Mouse (Mus musculus): ENCODE data around the gene Lig1. TPM values are rescaled to one million over a fixed set of nuclear protein-coding genes. Genes with fewer than 3 reads are reported as not detected.
A peak's percentile ranks its signal among the peaks of the same experiment; 100 is the strongest.
"Not testable (repeated sequence)": the region's sequence is repeated elsewhere in the genome, so short reads cannot be mapped to it uniquely, and the experiment has no call there.

The Lig1 gene
- polyA plus RNA-seq (2012; rRNA removed): 9.3 and 9.4 TPM in 2 replicates

DNA sequence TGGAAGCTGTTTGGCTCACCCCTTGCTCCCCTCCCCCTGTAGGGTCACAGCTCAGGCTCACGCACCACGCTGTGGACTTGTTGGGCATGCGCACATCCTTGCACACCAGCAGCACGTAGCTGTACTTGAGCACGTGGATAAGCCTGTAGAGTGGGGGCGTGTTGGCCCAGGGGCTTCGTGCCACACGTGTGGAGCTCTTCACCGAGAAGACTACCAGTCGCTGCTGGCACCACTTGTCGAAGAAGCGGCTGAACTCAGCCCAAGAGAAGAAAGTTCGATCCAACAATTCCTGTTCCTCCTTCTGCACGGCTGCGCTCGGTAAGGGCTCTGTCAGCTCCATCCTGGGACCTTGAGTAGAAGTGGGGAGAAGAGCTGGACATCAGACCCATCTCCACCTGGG is at the start of gene Lig1:
Gene Lig1 (plus strand): TSS at position 203 of the 400 bp plus-strand sequence.
- Histone ChIP-seq H3K27ac (ENCODE audit: insufficient read depth, low read length) (peak within 1 kb of the TSS; percentile 95; the same call in 1 of the 2 replicates), H3K4me1 (ENCODE audit: control insufficient read depth, insufficient read depth, low read length) (peaks cover 2% of the 10 kb centered on the region), H3K4me3 (ENCODE audit: insufficient read depth, low read length) (peak within 1 kb of the TSS; percentile 98)
- TF ChIP-seq CTCF (IDR thresholded peaks at IDR 0.05; ENCODE audit: extremely low read depth, insufficient read depth, low read length) (no peak), POLR2A (IDR thresholded peaks at IDR 0.05; ENCODE audit: extremely low read depth, insufficient read depth, low read length) (no peak)

DNA sequence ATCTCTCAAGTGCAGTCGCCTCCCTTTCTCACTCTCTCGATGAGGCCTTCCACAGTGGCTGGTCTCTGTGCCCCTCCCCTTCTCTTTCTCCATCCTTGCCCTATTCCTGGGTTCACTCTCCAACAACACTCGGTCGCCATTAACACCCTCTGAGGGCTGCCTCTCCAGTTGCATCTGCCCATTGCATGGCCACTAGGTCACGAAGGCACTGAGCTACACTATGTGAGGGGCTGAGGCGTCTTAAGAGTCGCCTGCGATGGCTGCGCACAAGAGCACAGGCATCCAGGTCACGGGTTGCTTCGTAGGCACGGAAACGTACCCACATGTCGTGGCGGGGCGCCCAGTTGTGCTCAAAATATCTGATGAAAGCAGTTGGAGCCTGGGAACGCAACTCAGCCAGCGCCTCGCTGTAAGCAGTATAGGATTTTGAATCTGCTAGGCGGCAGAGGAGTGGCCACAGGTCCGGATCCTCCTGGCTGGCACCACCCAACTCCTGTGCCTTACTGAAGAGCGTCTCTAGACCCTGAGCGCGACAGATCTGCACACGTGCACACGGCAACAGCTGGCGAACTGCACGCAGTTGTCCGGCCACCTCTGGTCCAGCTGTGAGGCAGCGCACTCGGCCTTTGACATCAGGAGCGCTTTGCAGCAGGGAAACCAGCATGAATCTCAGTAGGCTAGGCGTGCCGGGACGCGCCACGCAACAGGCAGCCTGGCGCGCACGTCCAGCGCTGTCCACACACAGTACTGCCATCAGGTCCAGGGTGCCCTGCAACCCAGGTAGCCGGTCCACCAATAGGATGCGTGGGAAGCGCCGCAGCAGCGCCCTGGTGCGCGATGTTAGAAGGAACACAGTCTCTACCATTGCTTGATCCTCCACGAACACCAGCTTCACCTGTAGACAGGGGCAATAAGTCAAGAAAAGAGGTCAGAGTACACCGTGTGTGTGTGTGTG is 16.1 kb upstream of the Lig1 start:
- H3K4me3 ChIP-seq (ENCODE audit: insufficient read depth, low read length): no peak overlapping the region

DNA sequence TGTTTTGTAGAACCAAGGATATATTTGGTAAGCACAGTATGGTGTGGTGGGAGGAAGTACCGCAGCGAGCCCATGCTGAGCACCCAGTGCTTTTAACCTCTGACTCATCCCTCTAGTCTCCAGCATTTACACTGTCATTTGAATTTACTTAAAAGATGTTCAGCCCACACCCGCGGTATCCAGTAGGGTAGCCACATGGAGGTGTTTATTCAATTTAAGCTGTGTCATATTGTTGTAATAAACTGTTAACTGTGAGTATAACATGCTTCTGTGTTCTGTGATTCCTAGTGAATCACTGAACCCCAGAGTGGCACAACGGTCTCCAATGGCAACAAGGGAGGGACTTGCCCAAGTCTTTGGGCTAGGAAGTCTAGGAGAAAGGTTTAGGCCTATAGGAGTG is 13.2 kb upstream of the Lig1 start:
- Histone ChIP-seq H3K27ac (ENCODE audit: insufficient read depth, low read length) (no peak overlapping the region), H3K4me1 (ENCODE audit: control insufficient read depth, insufficient read depth, low read length) (no peaks in the 10 kb centered on the region), H3K4me3 (ENCODE audit: insufficient read depth, low read length) (no peak overlapping the region)
- TF ChIP-seq POLR2A (IDR thresholded peaks at IDR 0.05; ENCODE audit: extremely low read depth, insufficient read depth, low read length): no peak

More for the DNA sequence above, 16.1 kb upstream of the Lig1 start:
- no peak overlapping the region for H3K27ac ChIP-seq (ENCODE audit: insufficient read depth, low read length)
- TF ChIP-seq CTCF (IDR thresholded peaks at IDR 0.05; ENCODE audit: extremely low read depth, insufficient read depth, low read length) (no peak), POLR2A (IDR thresholded peaks at IDR 0.05; ENCODE audit: extremely low read depth, insufficient read depth, low read length) (no peak)
- no peaks in the 10 kb centered on the region for H3K4me1 ChIP-seq (ENCODE audit: control insufficient read depth, insufficient read depth, low read length)

DNA sequence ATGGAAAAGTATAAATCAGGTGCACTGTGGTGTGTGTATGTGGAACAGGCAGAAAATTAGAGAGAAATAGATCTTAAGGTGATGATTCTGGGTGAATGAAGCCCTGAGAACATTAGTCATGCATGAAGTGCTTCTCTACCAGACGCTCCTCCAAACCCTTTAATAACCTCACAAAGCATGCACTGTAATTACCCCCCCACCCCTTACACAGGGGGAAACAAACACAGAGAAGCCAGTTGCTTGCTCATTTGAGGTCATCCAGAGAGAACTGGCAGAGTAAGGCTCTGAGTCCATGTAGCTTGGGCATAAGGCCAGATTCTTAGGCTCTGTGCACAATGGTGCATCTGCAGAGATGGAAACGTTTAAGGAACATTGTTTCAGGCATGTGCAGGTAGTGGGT is 12.7 kb upstream of the Lig1 start:
- H3K27ac ChIP-seq (ENCODE audit: insufficient read depth, low read length): no peak overlapping the region
- H3K4me1 ChIP-seq (ENCODE audit: control insufficient read depth, insufficient read depth, low read length): no peaks in the 10 kb centered on the region
- TF ChIP-seq POLR2A (IDR thresholded peaks at IDR 0.05; ENCODE audit: extremely low read depth, insufficient read depth, low read length) (no peak), CTCF (IDR thresholded peaks at IDR 0.05; ENCODE audit: extremely low read depth, insufficient read depth, low read length) (no peak)

DNA sequence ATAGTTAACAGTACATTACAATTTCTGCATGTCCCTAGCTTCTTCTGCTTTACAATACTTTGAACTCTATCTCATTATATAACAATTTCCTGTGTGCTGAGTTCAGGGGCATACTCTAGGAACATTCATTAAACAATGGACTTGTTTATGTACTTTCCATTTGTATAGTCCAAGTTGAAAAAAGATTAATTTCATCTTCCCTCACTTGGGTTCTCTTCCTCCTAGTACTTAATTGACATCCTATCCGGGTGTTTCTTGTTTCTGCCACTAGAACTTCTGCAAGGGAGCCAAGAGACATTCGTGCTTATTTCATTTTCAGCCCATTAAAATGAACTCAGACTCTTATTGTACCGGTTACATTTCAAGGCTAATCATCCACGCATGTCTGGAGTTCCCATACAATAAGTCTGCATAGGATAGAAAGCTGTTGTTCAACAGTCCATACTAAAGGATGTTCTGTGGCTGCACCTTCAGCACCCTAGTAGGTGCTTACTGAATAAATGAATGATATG is 8.3 kb upstream of the Lig1 start:
- Histone ChIP-seq H3K4me1 (ENCODE audit: control insufficient read depth, insufficient read depth, low read length) (no peaks in the 10 kb centered on the region), H3K27ac (ENCODE audit: insufficient read depth, low read length) (no peak overlapping the region), H3K4me3 (ENCODE audit: insufficient read depth, low read length) (no peak overlapping the region)
- TF ChIP-seq POLR2A (IDR thresholded peaks at IDR 0.05; ENCODE audit: extremely low read depth, insufficient read depth, low read length): no peak
- no peak for TF ChIP-seq CTCF (IDR thresholded peaks at IDR 0.05; ENCODE audit: extremely low read depth, insufficient read depth, low read length)

More for the DNA sequence above, 12.7 kb upstream of the Lig1 start:
- no peak overlapping the region for H3K4me3 ChIP-seq (ENCODE audit: insufficient read depth, low read length)

DNA sequence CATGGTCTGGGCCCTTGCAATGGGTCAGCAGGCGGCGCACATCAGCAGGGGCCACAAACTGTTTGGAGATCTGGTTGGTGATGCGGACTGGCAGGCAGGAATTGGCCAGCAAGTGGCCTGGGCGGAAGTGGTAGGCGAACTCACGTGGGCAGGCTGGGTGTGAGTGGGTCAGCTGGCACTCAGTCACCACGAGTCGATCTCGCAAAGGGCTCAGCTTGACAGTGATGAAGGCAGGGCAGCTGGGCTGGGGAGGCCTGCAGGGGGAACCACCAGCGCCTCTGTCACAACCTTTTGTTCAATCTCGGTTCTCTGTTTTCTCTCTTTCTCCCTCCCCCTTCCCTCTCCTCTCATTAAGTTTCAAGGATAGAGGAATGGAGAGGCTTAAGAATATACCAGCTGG is 7.7 kb upstream of the Lig1 start:
- Histone ChIP-seq H3K27ac (ENCODE audit: insufficient read depth, low read length) (no peak overlapping the region), H3K4me3 (ENCODE audit: insufficient read depth, low read length) (no peak overlapping the region), H3K4me1 (ENCODE audit: control insufficient read depth, insufficient read depth, low read length) (no peaks in the 10 kb centered on the region)
- TF ChIP-seq POLR2A (IDR thresholded peaks at IDR 0.05; ENCODE audit: extremely low read depth, insufficient read depth, low read length): no peak
- TF ChIP-seq CTCF (IDR thresholded peaks at IDR 0.05; ENCODE audit: extremely low read depth, insufficient read depth, low read length): no peak

DNA sequence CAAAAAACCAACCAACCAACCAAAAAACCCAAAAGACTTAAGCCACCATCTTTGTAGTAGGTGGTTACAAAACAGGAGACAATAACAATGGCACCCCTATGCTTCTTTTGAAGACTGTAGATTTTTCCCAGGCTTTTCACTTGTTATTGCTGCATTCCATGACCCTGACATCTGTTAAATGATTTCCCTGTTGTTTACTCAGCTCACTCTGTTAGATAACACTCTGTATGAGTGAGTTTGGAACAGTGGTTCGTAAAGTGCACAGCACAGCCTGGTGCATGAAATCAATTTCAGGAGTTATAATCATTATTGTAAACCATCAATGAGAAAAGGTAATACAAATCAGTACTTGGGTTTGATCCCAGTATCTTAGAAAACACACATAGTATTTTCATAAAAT is 5.4 kb upstream of the Lig1 start:
- TF ChIP-seq POLR2A (IDR thresholded peaks at IDR 0.05; ENCODE audit: extremely low read depth, insufficient read depth, low read length) (no peak), CTCF (IDR thresholded peaks at IDR 0.05; ENCODE audit: extremely low read depth, insufficient read depth, low read length) (no peak)
- no peak overlapping the region for H3K4me3 ChIP-seq (ENCODE audit: insufficient read depth, low read length)
- no peak overlapping the region for H3K27ac ChIP-seq (ENCODE audit: insufficient read depth, low read length)
- H3K4me1 ChIP-seq (ENCODE audit: control insufficient read depth, insufficient read depth, low read length): no peaks in the 10 kb centered on the region

DNA sequence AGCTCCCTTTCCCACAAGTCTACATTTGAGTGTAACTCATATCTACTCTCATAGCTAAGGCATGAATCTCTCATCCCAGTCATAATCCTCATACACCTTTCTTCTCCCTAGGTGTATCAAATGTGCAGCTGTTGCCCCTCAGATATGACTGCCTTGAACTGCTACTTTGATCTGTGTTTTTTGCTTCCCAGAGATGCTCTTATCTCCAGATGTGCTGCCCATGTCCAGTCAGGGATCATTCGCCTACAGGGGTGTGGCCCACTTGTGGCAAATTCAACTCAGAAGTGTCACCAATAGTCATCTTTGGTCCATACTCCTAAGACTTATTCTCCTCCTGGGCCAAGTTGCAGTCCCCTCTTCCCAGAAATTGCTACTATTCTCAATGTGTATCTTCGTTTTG is 750 bp downstream of the Lig1 start:
- TF ChIP-seq CTCF (IDR thresholded peaks at IDR 0.05; ENCODE audit: extremely low read depth, insufficient read depth, low read length) (no peak), POLR2A (IDR thresholded peaks at IDR 0.05; ENCODE audit: extremely low read depth, insufficient read depth, low read length) (no peak)
- Histone ChIP-seq H3K4me3 (ENCODE audit: insufficient read depth, low read length) (peak overlapping the region; percentile 98), H3K4me1 (ENCODE audit: control insufficient read depth, insufficient read depth, low read length) (peaks cover 2% of the 10 kb centered on the region), H3K27ac (ENCODE audit: insufficient read depth, low read length) (no peak overlapping the region)

DNA sequence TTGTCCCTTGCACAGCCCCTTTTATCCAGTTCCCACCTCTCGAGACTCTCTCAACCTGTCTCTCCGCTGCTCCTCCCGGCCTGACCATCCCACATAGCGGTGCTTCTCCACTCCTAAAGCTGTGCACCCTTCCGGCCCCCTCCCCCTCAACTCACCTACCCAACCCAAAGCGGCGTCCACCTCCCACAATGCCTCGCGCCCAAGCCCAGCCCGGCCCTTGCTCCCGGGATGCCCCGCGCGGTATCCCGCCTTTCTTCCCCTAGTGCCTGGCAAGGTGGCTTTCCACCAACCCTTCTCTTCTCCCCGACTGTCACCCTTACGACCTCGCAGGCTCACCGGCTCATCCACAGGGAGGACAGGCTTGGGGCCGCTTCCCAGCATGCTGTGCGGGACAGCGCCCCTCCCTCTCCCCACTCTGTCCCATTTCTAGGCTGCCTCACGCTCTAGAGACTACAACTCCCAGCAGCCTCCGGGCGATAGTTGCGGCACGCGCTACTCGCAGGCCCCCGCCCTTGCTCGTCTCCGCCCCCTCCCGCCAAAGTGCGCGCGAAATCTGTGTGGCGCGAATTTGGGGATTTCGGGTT is 1.3 kb downstream of the Lig1 start, which contains the start of gene Zswim9:
Gene Zswim9 (minus strand): TSS at position 414 of the 584 bp plus-strand sequence.
- H3K27ac ChIP-seq (ENCODE audit: insufficient read depth, low read length): peak within 1 kb of the TSS; percentile 95
- TF ChIP-seq CTCF (IDR thresholded peaks at IDR 0.05; ENCODE audit: extremely low read depth, insufficient read depth, low read length) (no peak), POLR2A (IDR thresholded peaks at IDR 0.05; ENCODE audit: extremely low read depth, insufficient read depth, low read length) (0 out of 2 replicates have a peak, but pooled peaks have one; percentile 11)
- peaks cover 2% of the 10 kb centered on the region for H3K4me1 ChIP-seq (ENCODE audit: control insufficient read depth, insufficient read depth, low read length)
- peak within 1 kb of the TSS; percentile 98 for H3K4me3 ChIP-seq (ENCODE audit: insufficient read depth, low read length)

DNA sequence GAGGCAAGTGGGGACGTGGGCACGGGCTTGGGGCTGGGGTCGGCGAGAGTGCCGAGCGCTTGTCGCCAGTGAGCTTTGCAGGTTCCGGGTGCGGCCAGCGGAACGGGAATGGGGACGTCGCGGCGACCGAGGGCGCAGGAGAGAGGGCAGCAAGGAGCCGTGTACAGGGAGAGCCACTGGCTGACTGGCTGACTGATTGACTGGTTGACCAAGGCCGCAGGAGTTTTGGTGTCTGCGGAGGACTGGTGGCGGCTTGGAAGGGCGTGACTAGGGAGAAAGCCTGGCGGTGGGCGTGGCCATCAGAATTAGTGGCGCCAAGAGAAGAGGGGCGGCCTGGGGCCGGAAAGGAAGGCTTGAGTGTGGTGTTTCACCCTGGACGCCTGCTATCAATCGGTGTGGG is 1.9 kb downstream of the Lig1 start:
- peak overlapping the region; percentile 98 for H3K4me3 ChIP-seq (ENCODE audit: insufficient read depth, low read length)
- H3K27ac ChIP-seq (ENCODE audit: insufficient read depth, low read length); H3K4me1 ChIP-seq (ENCODE audit: control insufficient read depth, insufficient read depth, low read length): not testable (repeated sequence)

Data from cortical plate, adult 2 months (tissue).